Mouse (Mus musculus) heart, postnatal 0 days (tissue): ENCODE data around the gene Peli1.

Experiments used
- CTCF ChIP-seq: IDR thresholded peaks from 2 replicates; pipeline ENCODE4 v1.5.1; 2016; ENCODE audit warnings: antibody characterized with exemption, control low read depth, low read depth
- EP300 ChIP-seq: IDR thresholded peaks from 2 replicates; pipeline ENCODE4 v1.6.1; 2016; ENCODE audit warnings: antibody characterized with exemption, low read depth

GRCm38 (mm10) chr11:21164312-21164993 lies 73.4 kb downstream of the Peli1 start:
- TF ChIP-seq CTCF (no peak), EP300 (no peak)
